Mouse (Mus musculus) neural tube, embryonic 12.5 days (tissue): ENCODE data around the gene Chmp4b. TPM values are rescaled to one million over a fixed set of nuclear protein-coding genes. Genes with fewer than 3 reads are reported as not detected.

Experiments
- ATAC-seq: fragments of 200-750 bp; cut with Nextera tagmentation; 2 replicates; pipeline ENCODE4 v1.8.0; 2017; ENCODE audit warnings: low read depth, mild to moderate bottlenecking, moderate TSS enrichment, moderate library complexity; ENCODE audit not compliant: low FRiP score
- H3K27ac ChIP-seq: fragments of 300-500 bp; sonication (generic); 2 replicates; pipeline ENCODE4 v1.5.1; 2016
- H3K27me3 ChIP-seq: fragments of 300-500 bp; sonication (generic); replicated peaks from 2 replicates; pipeline ENCODE4 v1.6.1; 2016; ENCODE audit warnings: mild to moderate bottlenecking
- H3K36me3 ChIP-seq: fragments of 300-500 bp; sonication (generic); 2 replicates; pipeline ENCODE4 v1.6.1; 2016; ENCODE audit warnings: mild to moderate bottlenecking
- H3K4me1 ChIP-seq: fragments of 300-500 bp; sonication (generic); 2 replicates; pipeline ENCODE4 v1.6.1; 2016
- H3K4me2 ChIP-seq: fragments of 300-500 bp; sonication (generic); replicated peaks from 2 replicates; pipeline ENCODE4 v1.6.1; 2016; ENCODE audit warnings: mild to moderate bottlenecking
- H3K4me3 ChIP-seq: fragments of 300-500 bp; sonication (generic); 2 replicates; pipeline ENCODE4 v1.5.1; 2016
- H3K9ac ChIP-seq: fragments of 300-500 bp; sonication (generic); 2 replicates; pipeline ENCODE4 v1.6.1; 2016; ENCODE audit warnings: mild to moderate bottlenecking
- H3K9me3 ChIP-seq: fragments of 300-500 bp; sonication (generic); 2 replicates; pipeline ENCODE4 v1.6.1; 2016; ENCODE audit warnings: mild to moderate bottlenecking
- WGBS: fragments of 180-500 bp; shearing (Covaris S2); methylation state at CpG from one replicate; pipeline ENCODE4 v1.1.7; 2016; 5-methylcytosine and 5-hydroxymethylcytosine counted together
- polyA plus RNA-seq: library from polyadenylated mRNA; unstranded; fragments of >200 nt; fragmentation: Nextera tagmentation; extraction: Ambion mirVana; gene quantifications from 2 replicates; pipeline ENCODE4 v1.2.1, GENCODE M21; 2016

The Chmp4b gene
- polyA plus RNA-seq, 1 experiment from 2014 or later: 21.8 TPM

DNA sequence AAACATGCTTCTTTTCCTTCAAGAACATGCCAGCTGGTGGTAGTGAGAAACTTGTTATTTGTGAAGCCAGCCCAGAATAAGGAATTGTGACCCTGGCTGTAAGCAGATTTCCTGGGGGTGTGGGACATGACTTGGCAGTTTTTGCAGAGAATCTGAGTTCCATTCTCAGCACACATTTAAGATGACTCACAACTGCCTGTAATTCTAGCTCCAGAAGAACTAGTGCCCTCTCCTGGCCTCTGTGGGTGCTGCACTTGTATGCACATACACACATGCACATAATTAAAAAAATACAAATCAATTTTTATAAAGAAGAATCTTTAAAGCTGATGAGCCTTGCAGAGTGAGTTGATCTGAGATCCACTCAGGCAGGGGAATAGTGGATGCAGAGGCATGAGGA lies 27.4 kb upstream of the Chmp4b start:
- H3K9me3 ChIP-seq: no peaks in the 10 kb centered on the region
- H3K9ac ChIP-seq: no peak overlapping the region
- H3K27me3 ChIP-seq: no peaks in the 10 kb centered on the region
- peaks cover 35% of the 10 kb centered on the region for H3K36me3 ChIP-seq
- no peaks in the 10 kb centered on the region for H3K4me1 ChIP-seq
- H3K4me3 ChIP-seq: no peak overlapping the region
- ATAC-seq: no peak
- no peak overlapping the region for H3K4me2 ChIP-seq
- H3K27ac ChIP-seq: no peak overlapping the region

- Histone ChIP-seq H3K4me2 (no peak overlapping the region), H3K36me3 (peaks cover 36% of the 10 kb centered on the region), H3K27ac (no peak overlapping the region), H3K4me1 (no peaks in the 10 kb centered on the region), H3K27me3 (no peaks in the 10 kb centered on the region), H3K9me3 (no peaks in the 10 kb centered on the region), H3K4me3 (no peak overlapping the region), H3K9ac (no peak overlapping the region)
- WGBS: 84% methylated on average over 5 of the region's 5 CpGs
- ATAC-seq: no peak
These were observed 21.0 kb upstream of the Chmp4b start for GRCm38 (mm10) chr2:154630531-154630930.

GRCm38 (mm10) chr2:154632203-154632780 lies 19.2 kb upstream of the Chmp4b start:
- no peaks in the 10 kb centered on the region for H3K27me3 ChIP-seq
- H3K4me3 ChIP-seq: no peak overlapping the region
- no peaks in the 10 kb centered on the region for H3K9me3 ChIP-seq
- ATAC-seq: no peak
- peaks cover 41% of the 10 kb centered on the region for H3K36me3 ChIP-seq
- WGBS: 91% methylated on average over 16 of the region's 16 CpGs
- no peak overlapping the region for H3K9ac ChIP-seq
- H3K4me1 ChIP-seq: no peaks in the 10 kb centered on the region
- no peak overlapping the region for H3K27ac ChIP-seq
- H3K4me2 ChIP-seq: no peak overlapping the region

- Histone ChIP-seq H3K9me3 (no peaks in the 10 kb centered on the region; the same call in 1 of the 2 replicates), H3K4me3 (no peak overlapping the region), H3K4me1 (no peaks in the 10 kb centered on the region), H3K36me3 (peaks cover 50% of the 10 kb centered on the region), H3K27me3 (no peaks in the 10 kb centered on the region), H3K27ac (no peak overlapping the region), H3K9ac (no peak overlapping the region), H3K4me2 (no peak overlapping the region)
- ATAC-seq: no peak
- WGBS: 86% methylated on average over 5 of the region's 5 CpGs
These were observed 18.3 kb upstream of the Chmp4b start for GRCm38 (mm10) chr2:154633039-154633742.

- 91% methylated on average over 9 of the region's 9 CpGs for WGBS
- no peak for ATAC-seq
- Histone ChIP-seq H3K27me3 (no peaks in the 10 kb centered on the region), H3K9me3 (no peaks in the 10 kb centered on the region; the same call in 1 of the 2 replicates), H3K4me1 (no peaks in the 10 kb centered on the region), H3K9ac (no peak overlapping the region), H3K4me2 (no peak overlapping the region), H3K27ac (no peak overlapping the region), H3K36me3 (peaks cover 48% of the 10 kb centered on the region), H3K4me3 (no peak overlapping the region)
These were observed 17.4 kb upstream of the Chmp4b start for GRCm38 (mm10) chr2:154633876-154634644.

GRCm38 (mm10) chr2:154635826-154636225 lies 15.7 kb upstream of the Chmp4b start:
- Histone ChIP-seq H3K9ac (no peak overlapping the region), H3K4me2 (no peak overlapping the region), H3K36me3 (peaks cover 38% of the 10 kb centered on the region), H3K4me1 (no peaks in the 10 kb centered on the region), H3K4me3 (no peak overlapping the region), H3K27me3 (no peaks in the 10 kb centered on the region), H3K9me3 (no peaks in the 10 kb centered on the region; the same call in 1 of the 2 replicates), H3K27ac (no peak overlapping the region)
- ATAC-seq: no peak
- WGBS: 97% methylated on average over 2 of the region's 2 CpGs

GRCm38 (mm10) chr2:154638521-154638920 lies 13.0 kb upstream of the Chmp4b start:
- Histone ChIP-seq H3K27me3 (no peaks in the 10 kb centered on the region), H3K27ac (no peak overlapping the region), H3K9me3 (no peaks in the 10 kb centered on the region; the same call in 1 of the 2 replicates), H3K4me2 (no peak overlapping the region), H3K4me1 (no peaks in the 10 kb centered on the region), H3K4me3 (no peak overlapping the region), H3K36me3 (peaks cover 32% of the 10 kb centered on the region), H3K9ac (no peak overlapping the region)
- ATAC-seq: no peak
- 86% methylated on average over 3 of the region's 3 CpGs for WGBS

DNA sequence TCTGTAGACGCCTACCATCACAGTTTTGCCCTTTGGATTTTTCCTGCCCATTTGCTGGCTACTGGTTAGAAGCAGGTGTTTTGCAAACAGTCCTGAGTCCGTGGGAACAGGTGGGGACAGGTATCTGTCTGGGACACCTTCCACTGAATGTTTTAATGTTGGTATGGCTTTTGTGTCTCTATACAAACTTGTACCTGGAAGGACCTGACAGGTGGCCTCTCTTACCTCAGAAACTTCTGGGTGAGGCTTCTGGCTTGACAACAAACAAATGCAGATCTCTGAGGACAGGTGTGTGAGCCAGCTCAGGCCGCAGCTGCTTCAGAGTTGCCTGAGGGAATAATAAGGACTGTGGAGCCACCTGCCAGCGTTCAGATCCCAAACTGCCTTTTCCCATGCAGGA lies 12.4 kb upstream of the Chmp4b start:
- H3K27me3 ChIP-seq: no peaks in the 10 kb centered on the region

GRCm38 (mm10) chr2:154641176-154641575 lies 10.3 kb upstream of the Chmp4b start:
- Histone ChIP-seq H3K4me2 (no peak overlapping the region), H3K9me3 (no peaks in the 10 kb centered on the region; the same call in 1 of the 2 replicates), H3K27me3 (no peaks in the 10 kb centered on the region), H3K4me1 (no peaks in the 10 kb centered on the region), H3K36me3 (peaks cover 41% of the 10 kb centered on the region), H3K9ac (no peak overlapping the region), H3K27ac (no peak overlapping the region), H3K4me3 (no peak overlapping the region)
- no peak for ATAC-seq
- 81% methylated on average over 8 of the region's 8 CpGs for WGBS

More for the DNA sequence above, 12.4 kb upstream of the Chmp4b start:
- WGBS: 90% methylated on average over 4 of the region's 4 CpGs
- no peak overlapping the region for H3K4me2 ChIP-seq
- H3K4me1 ChIP-seq: no peaks in the 10 kb centered on the region
- no peak overlapping the region for H3K4me3 ChIP-seq
- no peak for ATAC-seq
- H3K9me3 ChIP-seq: no peaks in the 10 kb centered on the region; the same call in 1 of the 2 replicates
- H3K36me3 ChIP-seq: peaks cover 34% of the 10 kb centered on the region
- no peak overlapping the region for H3K9ac ChIP-seq
- H3K27ac ChIP-seq: no peak overlapping the region

DNA sequence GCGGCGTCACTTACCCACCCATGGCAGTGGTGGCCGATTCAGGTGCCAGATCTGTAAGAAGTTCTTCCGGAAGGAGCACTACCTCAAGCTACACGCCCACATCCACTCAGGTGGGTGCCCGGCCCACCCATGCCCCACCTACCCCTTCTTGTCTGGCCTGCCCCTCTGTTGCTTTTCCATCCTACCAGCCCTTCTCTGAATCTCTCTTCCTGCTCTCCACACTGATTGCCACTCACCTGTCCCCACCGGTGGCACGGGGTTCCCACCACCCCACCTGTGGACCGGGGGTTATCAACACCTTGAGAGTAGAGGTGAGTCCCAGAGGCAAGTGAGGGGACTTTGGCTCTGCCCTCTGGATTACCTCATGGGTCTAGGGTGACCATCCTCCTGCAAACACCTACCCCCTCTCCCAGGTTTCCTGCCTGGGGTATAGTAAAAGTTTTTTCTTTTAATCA lies 9.5 kb upstream of the Chmp4b start:
- WGBS: 96% methylated on average over 9 of the region's 9 CpGs
- no peaks in the 10 kb centered on the region for H3K4me1 ChIP-seq
- H3K4me3 ChIP-seq: no peak overlapping the region
- H3K27me3 ChIP-seq: no peaks in the 10 kb centered on the region
- no peak overlapping the region for H3K4me2 ChIP-seq
- H3K36me3 ChIP-seq: peaks cover 41% of the 10 kb centered on the region
- no peak overlapping the region for H3K9ac ChIP-seq
- H3K27ac ChIP-seq: no peak overlapping the region
- no peak for ATAC-seq
- H3K9me3 ChIP-seq: no peaks in the 10 kb centered on the region; the same call in 1 of the 2 replicates

DNA sequence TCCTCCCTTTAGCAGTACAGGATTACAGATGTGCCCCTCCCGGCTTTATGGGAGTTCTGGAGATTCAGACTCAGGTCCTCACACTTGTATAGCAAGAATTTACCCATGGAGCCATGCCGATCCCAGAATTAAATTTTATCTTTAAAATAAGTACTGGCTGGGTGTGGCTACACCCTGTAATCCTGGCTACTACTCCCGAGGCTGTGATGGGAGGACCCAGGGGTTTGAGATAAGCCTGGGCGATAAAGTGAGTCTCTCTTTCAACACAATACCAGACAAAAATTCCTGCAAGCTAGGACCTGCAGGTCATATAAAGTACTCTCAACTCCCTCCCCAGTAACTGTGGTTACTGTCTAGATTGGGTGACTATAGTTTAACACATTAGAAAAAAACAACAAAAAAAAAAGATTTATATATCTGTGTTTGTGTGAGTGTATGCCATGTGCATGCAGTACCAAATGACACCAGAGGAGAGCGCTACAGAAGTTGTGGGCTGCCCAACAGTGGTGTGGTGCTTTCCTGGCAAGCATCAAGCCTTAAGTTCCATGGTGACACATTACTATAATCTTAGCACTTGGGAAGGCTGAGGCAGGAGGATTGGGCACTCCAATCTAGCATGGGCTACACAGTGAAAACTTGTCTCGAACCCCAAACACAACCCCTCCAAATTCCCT lies 8.7 kb upstream of the Chmp4b start:
- no peak for ATAC-seq
- WGBS: 90% methylated on average over 6 of the region's 6 CpGs

GRCm38 (mm10) chr2:154646634-154647033 lies 4.9 kb upstream of the Chmp4b start:
- Histone ChIP-seq H3K4me2 (no peak overlapping the region), H3K27me3 (no peaks in the 10 kb centered on the region), H3K4me3 (no peak overlapping the region), H3K9me3 (0 out of 2 replicates have a peak, but pooled peaks cover 4% of the 10 kb centered on the region), H3K4me1 (no peaks in the 10 kb centered on the region), H3K9ac (no peak overlapping the region), H3K27ac (no peak overlapping the region), H3K36me3 (peaks cover 27% of the 10 kb centered on the region)
- no peak for ATAC-seq
- WGBS: 78% methylated on average over 5 of the region's 5 CpGs

More for the DNA sequence above, 8.7 kb upstream of the Chmp4b start:
- H3K4me1 ChIP-seq: no peaks in the 10 kb centered on the region
- H3K4me3 ChIP-seq: no peak overlapping the region
- no peaks in the 10 kb centered on the region; the same call in 1 of the 2 replicates for H3K9me3 ChIP-seq
- no peak overlapping the region for H3K4me2 ChIP-seq
- no peak overlapping the region for H3K9ac ChIP-seq
- H3K27me3 ChIP-seq: no peaks in the 10 kb centered on the region
- H3K27ac ChIP-seq: no peak overlapping the region
- peaks cover 34% of the 10 kb centered on the region for H3K36me3 ChIP-seq
